Mouse (Mus musculus): Measurements from ENCODE around the gene Tmem251.

The Tmem251 gene

GRCm38 (mm10) chr12:102743589-102744574, at the start of gene Tmem251, which contains the start of gene Moap1:
Gene Tmem251 (plus strand): TSS chr12:102743762.
Gene Moap1 (minus strand): TSS chr12:102743661.
- peak; percentile 81 for DNase-seq (ENCODE audit: low read depth, low spot score)

GRCm38 (mm10) chr12:102695369-102696239, 48.0 kb upstream of the Tmem251 start:
- no peak for DNase-seq (ENCODE audit: low read depth, low spot score)

GRCm38 (mm10) chr12:102696635-102697354, 46.8 kb upstream of the Tmem251 start:
- no peak for DNase-seq (ENCODE audit: low read depth, low spot score)

GRCm38 (mm10) chr12:102697381-102697780, 46.2 kb upstream of the Tmem251 start:
- no peak for DNase-seq (ENCODE audit: low read depth, low spot score)

- no peak for DNase-seq (ENCODE audit: low read depth, low spot score)
These were observed 45.4 kb upstream of the Tmem251 start for GRCm38 (mm10) chr12:102698089-102698684.

GRCm38 (mm10) chr12:102699156-102699555, 44.4 kb upstream of the Tmem251 start:
- no peak for DNase-seq (ENCODE audit: low read depth, low spot score)

GRCm38 (mm10) chr12:102700453-102700852, 43.1 kb upstream of the Tmem251 start:
- DNase-seq (ENCODE audit: low read depth, low spot score): no peak

- DNase-seq (ENCODE audit: low read depth, low spot score): no peak
These were observed 41.8 kb upstream of the Tmem251 start for GRCm38 (mm10) chr12:102701691-102702207.

GRCm38 (mm10) chr12:102702356-102703110, 41.0 kb upstream of the Tmem251 start:
- peak; percentile 55 for DNase-seq (ENCODE audit: low read depth, low spot score)

GRCm38 (mm10) chr12:102703111-102703412, 40.5 kb upstream of the Tmem251 start:
- no peak for DNase-seq (ENCODE audit: low read depth, low spot score)

- no peak for DNase-seq (ENCODE audit: low read depth, low spot score)
These were observed 40.1 kb upstream of the Tmem251 start for GRCm38 (mm10) chr12:102703441-102703840.

GRCm38 (mm10) chr12:102703921-102704408, 39.6 kb upstream of the Tmem251 start:
- no peak for DNase-seq (ENCODE audit: low read depth, low spot score)

GRCm38 (mm10) chr12:102704457-102705198, 38.9 kb upstream of the Tmem251 start, which contains the start of gene Itpk1:
Gene Itpk1 (minus strand): TSS chr12:102704930.
- peak; percentile 55 for DNase-seq (ENCODE audit: low read depth, low spot score)

- DNase-seq (ENCODE audit: low read depth, low spot score): peak; percentile 62
These were observed 38.2 kb upstream of the Tmem251 start for GRCm38 (mm10) chr12:102705216-102705871.

- no peak for DNase-seq (ENCODE audit: low read depth, low spot score)
These were observed 37.5 kb upstream of the Tmem251 start for GRCm38 (mm10) chr12:102705906-102706640.

GRCm38 (mm10) chr12:102706833-102707463, 36.6 kb upstream of the Tmem251 start:
- DNase-seq (ENCODE audit: low read depth, low spot score): no peak

GRCm38 (mm10) chr12:102708220-102708619, 35.3 kb upstream of the Tmem251 start:
- DNase-seq (ENCODE audit: low read depth, low spot score): no peak

All from c-Kit-negative CD71-positive TER-119-positive erythroid progenitor cells, embryonic 14.5 days (primary cell).